Mouse (Mus musculus): ENCODE measurements around the gene Sugct. TPM values are rescaled to one million over a fixed set of nuclear protein-coding genes. Genes with fewer than 3 reads are reported as not detected.

The Sugct gene
- polyA plus RNA-seq, 1 experiment from 2014 or later = 5.1 TPM

DNA sequence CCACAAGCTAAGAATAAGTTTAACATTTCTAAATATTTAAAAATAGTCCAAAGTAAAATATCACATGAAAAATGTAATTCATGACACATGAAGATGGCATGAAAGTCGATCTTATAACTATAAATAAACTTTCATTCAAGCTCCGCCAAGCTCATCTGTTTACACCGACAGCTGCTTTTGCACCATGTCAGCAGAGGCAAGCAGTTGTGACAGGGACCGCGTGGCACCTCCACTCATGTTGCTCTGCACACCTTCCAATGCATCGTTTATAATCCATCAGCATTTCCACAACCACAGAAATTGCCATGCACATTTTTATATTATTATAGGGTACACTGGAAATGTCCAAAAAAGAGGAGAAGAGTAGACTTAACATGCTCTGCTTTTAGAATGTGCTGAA is 273.5 kb downstream of the Sugct start:
- Histone ChIP-seq H3K4me1 (no peaks in the 10 kb centered on the region), H3K27ac (replicated peaks) (no peak overlapping the region), H3K36me3 (no peaks in the 10 kb centered on the region), H3K4me3 (no peak overlapping the region), H3K9ac (replicated peaks) (no peak overlapping the region), H3K9me3 (no peaks in the 10 kb centered on the region), H3K27me3 (no peaks in the 10 kb centered on the region), H3K4me2 (replicated peaks) (no peak overlapping the region)
- ATAC-seq (ENCODE audit: low FRiP score, low read depth) = no peak
- 92% methylated on average over 6 of the region's 6 CpGs for WGBS

DNA sequence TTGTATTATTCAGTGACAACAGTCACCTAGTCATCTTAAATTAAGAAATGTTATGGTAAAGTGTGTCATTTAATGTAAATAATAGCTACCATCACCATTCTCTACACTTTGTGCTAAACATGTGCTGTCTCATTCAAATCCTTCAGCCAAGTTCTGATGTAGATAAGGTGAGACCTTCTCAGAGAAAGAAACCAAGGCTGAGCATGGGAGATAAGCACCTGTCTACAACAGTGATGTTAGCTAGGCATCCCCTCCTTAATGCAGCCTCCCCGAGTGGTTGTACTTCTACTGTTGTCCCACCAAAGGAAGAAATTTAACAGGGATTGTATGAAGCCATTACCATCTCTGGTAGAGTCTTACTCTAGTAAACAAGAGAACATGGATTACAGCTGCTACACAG is 274.8 kb downstream of the Sugct start:
- H3K36me3 ChIP-seq = no peaks in the 10 kb centered on the region
- ATAC-seq (ENCODE audit: low FRiP score, low read depth) = no peak
- H3K27me3 ChIP-seq = no peaks in the 10 kb centered on the region
- no peak overlapping the region for H3K9ac ChIP-seq (replicated peaks)
- no peak overlapping the region for H3K27ac ChIP-seq (replicated peaks)
- no peak overlapping the region for H3K4me3 ChIP-seq
- WGBS = 82% methylated on average over 1 of the region's 1 CpGs
- H3K9me3 ChIP-seq = no peaks in the 10 kb centered on the region
- H3K4me2 ChIP-seq (replicated peaks) = no peak overlapping the region
- no peaks in the 10 kb centered on the region for H3K4me1 ChIP-seq

DNA sequence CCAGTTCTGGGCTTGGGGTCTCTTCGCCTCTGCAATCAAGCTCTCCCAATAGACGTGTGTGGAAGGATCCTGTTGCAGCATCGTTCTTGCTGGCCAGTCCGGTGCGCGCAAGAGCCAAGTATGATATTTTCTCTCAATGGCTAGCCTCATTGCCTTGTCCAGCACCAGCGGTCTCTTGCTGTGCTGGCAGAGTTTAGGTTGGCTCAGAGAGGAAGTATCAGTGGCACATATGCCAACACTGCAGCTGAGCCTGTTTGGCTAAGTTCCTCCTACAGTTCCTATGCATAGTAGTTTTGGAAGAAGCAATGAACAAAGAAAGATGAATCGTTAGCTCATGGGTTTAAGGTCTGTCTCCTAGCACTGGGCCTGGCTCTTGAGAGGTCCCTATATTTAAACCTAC is 352.5 kb downstream of the Sugct start:
- no peak for ATAC-seq (ENCODE audit: low FRiP score, low read depth)
- H3K4me2 ChIP-seq (replicated peaks) = no peak overlapping the region
- 98% methylated on average over 8 of the region's 8 CpGs for WGBS
- no peaks in the 10 kb centered on the region for H3K9me3 ChIP-seq
- no peak overlapping the region for H3K4me3 ChIP-seq
- no peaks in the 10 kb centered on the region for H3K27me3 ChIP-seq
- no peaks in the 10 kb centered on the region for H3K36me3 ChIP-seq
- no peak overlapping the region for H3K9ac ChIP-seq (replicated peaks)
- no peaks in the 10 kb centered on the region for H3K4me1 ChIP-seq
- no peak overlapping the region for H3K27ac ChIP-seq (replicated peaks)

DNA sequence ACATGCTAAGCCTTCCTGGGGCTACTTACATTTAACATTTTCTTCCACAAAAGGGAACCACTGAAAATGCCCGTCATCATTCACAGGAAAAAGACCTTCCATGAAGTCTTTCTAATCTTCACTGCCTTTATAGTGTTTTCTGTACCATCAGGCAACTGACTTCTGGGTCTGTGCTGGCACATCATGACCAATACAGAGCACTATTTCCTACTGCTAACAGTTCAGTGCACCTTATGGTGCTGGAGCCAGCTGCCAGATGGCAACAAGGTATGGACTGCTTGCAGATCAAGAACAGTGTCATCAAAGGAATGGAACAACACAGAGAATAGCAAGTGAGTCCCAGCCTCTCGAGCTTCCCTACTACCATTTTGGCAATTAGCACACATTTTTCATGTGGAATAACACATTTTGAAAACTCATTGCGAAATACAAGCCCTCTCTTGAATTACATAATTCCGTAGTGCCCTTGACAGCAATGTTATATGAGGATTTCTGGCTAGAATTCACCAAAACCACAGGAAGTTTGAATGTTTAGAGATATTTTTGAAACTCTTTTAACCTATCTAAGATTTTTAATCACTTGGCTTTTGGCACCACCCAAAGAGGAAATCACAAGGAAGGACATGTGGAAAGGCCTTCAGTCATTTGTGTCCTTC is 359.3 kb downstream of the Sugct start:
- ATAC-seq (ENCODE audit: low FRiP score, low read depth) = no peak
- no peaks in the 10 kb centered on the region for H3K27me3 ChIP-seq
- 82% methylated on average over 4 of the region's 4 CpGs for WGBS
- no peaks in the 10 kb centered on the region for H3K36me3 ChIP-seq
- no peak overlapping the region for H3K27ac ChIP-seq (replicated peaks)
- H3K9me3 ChIP-seq = no peaks in the 10 kb centered on the region
- H3K4me2 ChIP-seq (replicated peaks) = no peak overlapping the region
- H3K4me3 ChIP-seq = no peak overlapping the region
- no peak overlapping the region for H3K9ac ChIP-seq (replicated peaks)
- H3K4me1 ChIP-seq = no peaks in the 10 kb centered on the region

DNA sequence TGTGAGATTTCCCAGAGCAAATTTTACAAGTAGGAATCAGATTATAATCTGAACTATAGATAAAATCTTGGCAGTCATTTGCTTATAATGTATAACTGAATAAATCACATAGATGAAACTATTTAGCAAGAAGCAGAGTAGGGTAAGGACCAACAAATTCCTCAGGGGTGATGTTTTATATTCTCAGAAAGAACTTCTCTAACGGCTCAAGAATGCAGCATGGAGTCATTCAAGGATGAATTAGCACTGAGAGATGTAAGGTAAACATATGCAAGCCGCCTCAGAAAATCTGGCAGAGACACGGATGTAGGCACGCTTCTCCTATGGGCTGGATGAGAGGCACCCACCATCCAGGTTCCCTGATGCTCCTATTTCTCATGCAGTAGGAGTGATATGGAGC is 368.5 kb downstream of the Sugct start:
- Histone ChIP-seq H3K36me3 (no peaks in the 10 kb centered on the region), H3K27me3 (no peaks in the 10 kb centered on the region), H3K9ac (replicated peaks) (no peak overlapping the region), H3K4me1 (no peaks in the 10 kb centered on the region), H3K27ac (replicated peaks) (no peak overlapping the region), H3K9me3 (no peaks in the 10 kb centered on the region), H3K4me2 (replicated peaks) (no peak overlapping the region), H3K4me3 (no peak overlapping the region)
- ATAC-seq (ENCODE audit: low FRiP score, low read depth) = no peak
- 83% methylated on average over 4 of the region's 4 CpGs for WGBS

DNA sequence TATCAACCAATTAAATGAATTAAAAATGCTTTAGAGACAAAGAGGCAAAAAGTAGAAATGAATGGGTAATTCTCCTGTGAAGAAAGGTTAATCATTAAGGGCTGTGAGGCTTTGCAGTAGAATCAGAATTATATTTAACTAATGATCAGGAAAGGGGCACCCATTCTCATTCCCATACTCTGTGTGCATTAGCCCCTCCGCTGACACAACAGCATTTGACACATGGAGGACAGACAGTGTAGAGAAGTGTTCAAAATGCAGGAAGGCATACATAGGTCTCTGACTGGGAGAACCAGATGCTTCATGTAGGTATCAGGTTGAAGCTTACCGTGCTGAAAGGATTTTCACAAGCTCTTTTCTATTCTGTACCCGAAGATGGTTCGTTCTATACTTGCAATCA is 393.8 kb downstream of the Sugct start:
- Histone ChIP-seq H3K27ac (replicated peaks) (no peak overlapping the region), H3K36me3 (no peaks in the 10 kb centered on the region), H3K9me3 (no peaks in the 10 kb centered on the region), H3K4me2 (replicated peaks) (no peak overlapping the region), H3K27me3 (no peaks in the 10 kb centered on the region), H3K4me1 (no peaks in the 10 kb centered on the region), H3K4me3 (no peak overlapping the region), H3K9ac (replicated peaks) (no peak overlapping the region)
- no peak for ATAC-seq (ENCODE audit: low FRiP score, low read depth)
- WGBS = 88% methylated on average over 4 of the region's 4 CpGs

DNA sequence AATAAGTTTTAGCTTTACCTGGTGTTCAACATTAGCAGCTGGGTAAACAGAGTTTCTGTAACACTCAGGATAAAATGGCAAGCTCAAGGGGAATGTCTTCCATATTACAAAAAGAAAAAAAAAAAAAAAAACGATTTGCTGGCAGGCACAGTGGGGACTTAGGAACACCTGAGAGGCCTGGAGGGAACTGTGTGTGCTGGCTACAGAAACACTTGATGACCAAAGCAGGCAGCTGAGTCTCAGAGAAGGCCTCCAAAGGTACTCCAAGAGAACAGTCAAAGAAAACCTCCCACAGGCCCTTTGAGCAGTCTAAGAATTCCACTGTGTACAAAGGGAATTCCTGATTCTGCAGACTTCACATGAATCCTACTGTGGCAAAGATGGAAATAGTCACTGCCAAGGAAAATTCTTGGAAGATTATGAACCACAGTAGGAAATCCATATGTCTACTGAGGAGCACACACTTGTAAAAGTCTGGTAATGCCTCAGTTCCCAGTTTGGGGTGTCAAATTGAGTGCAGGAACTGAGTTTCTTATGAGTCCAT is 397.8 kb downstream of the Sugct start:
- ATAC-seq (ENCODE audit: low FRiP score, low read depth) = no peak

DNA sequence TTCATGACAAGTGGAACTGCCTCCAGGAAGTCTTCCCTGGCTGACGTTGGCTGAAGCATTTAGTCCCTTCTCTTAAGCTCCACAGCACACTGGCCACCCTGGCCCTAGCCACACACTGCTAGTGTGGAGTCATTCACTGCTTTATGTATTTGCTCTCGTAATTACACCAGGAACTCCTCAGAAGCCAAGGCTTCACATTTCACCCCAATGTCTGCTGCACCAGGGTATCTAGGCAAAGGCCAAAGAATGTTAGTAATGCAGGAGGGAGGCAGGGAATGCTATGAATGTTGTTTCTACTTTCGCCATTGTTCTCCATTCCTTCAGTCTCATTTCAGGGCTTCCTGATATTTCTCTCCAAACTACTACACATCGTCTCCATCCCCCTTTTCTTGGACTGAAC is 398.4 kb downstream of the Sugct start:
- Histone ChIP-seq H3K9me3 (no peaks in the 10 kb centered on the region), H3K36me3 (no peaks in the 10 kb centered on the region), H3K4me3 (no peak overlapping the region), H3K27me3 (no peaks in the 10 kb centered on the region), H3K9ac (replicated peaks) (no peak overlapping the region), H3K4me1 (no peaks in the 10 kb centered on the region), H3K27ac (replicated peaks) (no peak overlapping the region), H3K4me2 (replicated peaks) (no peak overlapping the region)
- WGBS = 21% methylated on average over 4 of the region's 4 CpGs
- ATAC-seq (ENCODE audit: low FRiP score, low read depth) = peak; percentile 49; the same call in 1 of the 2 replicates

More for the DNA sequence above, 397.8 kb downstream of the Sugct start:
- no peak overlapping the region for H3K27ac ChIP-seq (replicated peaks)
- no peak overlapping the region for H3K4me3 ChIP-seq
- H3K27me3 ChIP-seq = no peaks in the 10 kb centered on the region
- no peaks in the 10 kb centered on the region for H3K9me3 ChIP-seq
- no peak overlapping the region for H3K9ac ChIP-seq (replicated peaks)
- 55% methylated on average over 1 of the region's 1 CpGs for WGBS
- H3K4me2 ChIP-seq (replicated peaks) = no peak overlapping the region
- no peaks in the 10 kb centered on the region for H3K36me3 ChIP-seq
- no peaks in the 10 kb centered on the region for H3K4me1 ChIP-seq

DNA sequence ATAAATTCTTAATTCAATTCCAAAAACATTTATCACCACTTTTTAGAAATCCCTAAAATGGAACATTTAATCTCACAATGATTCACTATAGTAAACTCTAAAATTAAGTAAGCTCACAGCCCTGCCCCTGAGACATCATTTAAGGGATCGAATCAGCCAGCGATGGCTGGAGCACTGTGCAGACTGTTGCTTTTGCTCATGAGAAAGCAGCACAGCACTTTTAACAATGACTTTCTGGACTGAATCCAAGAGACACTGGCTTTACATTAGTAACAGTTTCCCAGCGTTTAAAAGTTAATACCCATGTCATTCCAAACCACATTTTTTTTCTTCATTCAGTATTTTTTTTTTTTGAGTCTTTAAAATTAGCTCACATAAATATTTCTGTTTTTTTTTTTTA is 398.9 kb downstream of the Sugct start:
- no peak overlapping the region for H3K4me3 ChIP-seq
- WGBS = 64% methylated on average over 3 of the region's 3 CpGs
- no peak overlapping the region for H3K4me2 ChIP-seq (replicated peaks)
- no peaks in the 10 kb centered on the region for H3K4me1 ChIP-seq
- H3K27ac ChIP-seq (replicated peaks) = no peak overlapping the region
- no peaks in the 10 kb centered on the region for H3K36me3 ChIP-seq
- no peaks in the 10 kb centered on the region for H3K27me3 ChIP-seq
- ATAC-seq (ENCODE audit: low FRiP score, low read depth) = no peak
- H3K9ac ChIP-seq (replicated peaks) = no peak overlapping the region
- H3K9me3 ChIP-seq = no peaks in the 10 kb centered on the region

DNA sequence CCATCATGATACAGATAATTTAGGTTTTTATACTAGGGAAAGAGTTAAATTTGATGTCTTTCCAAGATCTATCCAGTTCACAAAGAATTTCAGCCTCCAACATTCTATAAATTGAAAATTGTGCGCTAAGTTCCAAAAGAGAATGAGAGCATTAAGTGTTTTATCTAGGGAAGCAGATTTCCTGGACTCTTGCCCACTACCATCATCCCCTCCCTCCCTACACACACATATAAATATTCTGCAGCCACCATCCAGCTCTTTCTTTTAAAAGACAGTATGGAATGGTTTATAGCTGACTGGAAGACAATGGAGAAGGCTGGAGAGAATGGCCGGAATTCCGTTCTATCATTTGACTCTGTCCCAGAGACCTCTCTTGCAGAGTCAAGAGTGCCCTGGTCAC is 404.3 kb downstream of the Sugct start:
- H3K27ac ChIP-seq (replicated peaks) = no peak overlapping the region
- H3K4me2 ChIP-seq (replicated peaks) = no peak overlapping the region
- no peaks in the 10 kb centered on the region for H3K27me3 ChIP-seq
- no peak overlapping the region for H3K4me3 ChIP-seq
- no peak overlapping the region for H3K9ac ChIP-seq (replicated peaks)
- WGBS = 87% methylated on average over 3 of the region's 3 CpGs
- H3K4me1 ChIP-seq = no peaks in the 10 kb centered on the region
- H3K36me3 ChIP-seq = no peaks in the 10 kb centered on the region
- no peak for ATAC-seq (ENCODE audit: low FRiP score, low read depth)
- H3K9me3 ChIP-seq = no peaks in the 10 kb centered on the region

DNA sequence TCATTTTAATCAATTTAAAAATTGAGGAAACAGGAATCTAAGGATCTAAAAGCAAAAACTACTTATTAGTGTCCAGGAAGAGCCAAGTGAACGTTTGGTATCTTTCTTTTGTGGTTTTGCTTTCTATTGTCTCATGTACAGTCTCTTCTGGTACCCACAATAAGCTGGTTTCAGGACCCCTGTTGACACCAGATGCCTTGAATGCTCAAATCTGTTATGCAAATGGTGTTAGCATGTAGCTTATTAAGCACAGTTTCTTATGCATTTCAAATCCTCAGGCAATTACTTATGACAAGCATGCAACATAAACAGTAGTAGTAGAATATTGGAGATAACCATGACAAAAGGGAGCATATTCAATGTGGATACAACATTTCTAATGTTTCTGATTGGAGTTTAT is 407.0 kb downstream of the Sugct start:
- Histone ChIP-seq H3K36me3 (no peaks in the 10 kb centered on the region), H3K27me3 (no peaks in the 10 kb centered on the region), H3K9ac (replicated peaks) (no peak overlapping the region), H3K9me3 (no peaks in the 10 kb centered on the region), H3K27ac (replicated peaks) (no peak overlapping the region), H3K4me3 (no peak overlapping the region), H3K4me1 (no peaks in the 10 kb centered on the region), H3K4me2 (replicated peaks) (no peak overlapping the region)
- ATAC-seq (ENCODE audit: low FRiP score, low read depth) = 0 out of 2 replicates have a peak, but pooled peaks have one; percentile 57
- 35% methylated on average over 1 of the region's 1 CpGs for WGBS

DNA sequence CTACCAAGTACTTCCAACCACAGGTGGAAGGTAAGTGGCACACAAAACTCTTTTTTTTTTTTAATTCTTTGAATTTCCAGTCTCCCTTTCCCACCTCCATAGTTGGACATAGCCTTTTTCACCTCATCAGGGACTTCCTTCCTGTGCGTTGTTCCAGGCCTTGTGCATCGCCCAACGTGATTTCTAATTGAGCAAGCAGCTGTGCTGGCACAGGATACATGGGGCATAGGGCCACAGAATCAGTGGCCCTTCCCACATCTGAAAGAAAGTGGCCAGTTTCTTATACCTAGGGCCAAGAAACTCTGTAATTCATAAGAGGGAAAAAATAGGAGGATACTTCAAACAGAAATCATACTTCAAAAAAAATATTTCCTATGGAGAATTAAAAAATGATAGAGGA is 449.4 kb downstream of the Sugct start:
- WGBS = 88% methylated on average over 3 of the region's 3 CpGs
- H3K27ac ChIP-seq (replicated peaks) = no peak overlapping the region
- no peaks in the 10 kb centered on the region for H3K27me3 ChIP-seq
- no peaks in the 10 kb centered on the region for H3K36me3 ChIP-seq
- H3K9me3 ChIP-seq = no peaks in the 10 kb centered on the region
- no peak overlapping the region for H3K4me2 ChIP-seq (replicated peaks)
- H3K9ac ChIP-seq (replicated peaks) = no peak overlapping the region
- no peak for ATAC-seq (ENCODE audit: low FRiP score, low read depth)
- H3K4me1 ChIP-seq = no peaks in the 10 kb centered on the region
- no peak overlapping the region for H3K4me3 ChIP-seq

DNA sequence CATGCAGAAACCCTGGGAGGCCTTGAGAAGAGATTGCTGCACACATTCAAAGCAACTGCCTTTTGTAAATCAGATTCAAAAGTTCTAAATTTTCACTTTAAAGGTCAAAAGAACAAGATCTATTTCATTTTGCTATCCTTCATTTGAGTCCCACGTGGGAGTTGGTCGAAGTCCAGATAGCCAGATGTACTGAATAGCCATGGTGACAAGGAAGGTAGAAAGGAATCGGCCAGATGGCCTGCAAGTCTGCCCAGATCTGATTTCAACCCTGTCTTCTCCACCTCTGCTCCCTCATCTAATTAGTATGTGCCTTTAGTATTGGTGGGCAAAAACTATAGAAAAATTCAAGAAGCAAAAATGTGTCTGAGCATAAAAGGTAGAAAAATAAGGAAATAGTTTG is 478.8 kb downstream of the Sugct start:
- Histone ChIP-seq H3K27ac (replicated peaks) (no peak overlapping the region), H3K36me3 (no peaks in the 10 kb centered on the region), H3K4me2 (replicated peaks) (no peak overlapping the region), H3K4me1 (no peaks in the 10 kb centered on the region), H3K9ac (replicated peaks) (no peak overlapping the region), H3K4me3 (no peak overlapping the region), H3K9me3 (no peaks in the 10 kb centered on the region), H3K27me3 (no peaks in the 10 kb centered on the region)
- WGBS = 58% methylated on average over 3 of the region's 3 CpGs
- no peak for ATAC-seq (ENCODE audit: low FRiP score, low read depth)
